Mouse (Mus musculus) CD4-positive, CD25-positive, alpha-beta regulatory T cell, adult 4 months (primary cell): Measurements from ENCODE around the gene Bcl9l. TPM values are rescaled to one million over a fixed set of nuclear protein-coding genes. Genes with fewer than 3 reads are reported as not detected.

Experiments
- polyA plus RNA-seq, 2 experiments: library from polyadenylated mRNA; unstranded; fragments of 100-300 nt; shearing (Covaris generic); gene quantifications; one replicate each; pipeline ENCODE4 v1.2.1; 2017

The Bcl9l gene
- polyA plus RNA-seq, 2 experiments from 2014 or later = 13.3 to 17.6 TPM

Other genes with a start within 250 kb of the Bcl9l start
- gene Cbl, start 248.8 kb upstream of the Bcl9l start, polyA plus RNA-seq = 10 to 100 TPM; 22.7 to 23.0 TPM
- not detected for gene Ccdc153, start 242.1 kb upstream of the Bcl9l start, polyA plus RNA-seq
- not detected for gene Pdzd3, start 231.4 kb upstream of the Bcl9l start, polyA plus RNA-seq
- 1 to 10 TPM; 3.7 to 7.3 TPM for gene Nlrx1, start 214.2 kb upstream of the Bcl9l start, polyA plus RNA-seq
- gene Abcg4, start 194.2 kb upstream of the Bcl9l start, polyA plus RNA-seq = not detected
- gene Hinfp, start 177.2 kb upstream of the Bcl9l start, polyA plus RNA-seq = 10 to 100 TPM; 20.0 to 23.4 TPM
- 1 to 10 TPM; 3.2 to 3.6 TPM for gene C2cd2l, start 162.5 kb upstream of the Bcl9l start, polyA plus RNA-seq
- 10 to 100 TPM; 15.7 to 16.0 TPM for gene Dpagt1, start 156.8 kb upstream of the Bcl9l start, polyA plus RNA-seq
- 10 to 100 TPM; 11.3 to 14.7 TPM for gene H2afx, start 148.1 kb upstream of the Bcl9l start, polyA plus RNA-seq
- gene Hmbs, start 138.6 kb upstream of the Bcl9l start, polyA plus RNA-seq = 10 to 100 TPM; 23.7 to 24.0 TPM
- gene Vps11, start 121.2 kb upstream of the Bcl9l start, polyA plus RNA-seq = 10 to 100 TPM; 55.6 to 86.7 TPM
- 10 to 100 TPM; 13.6 to 18.3 TPM for gene Hyou1, start 103.3 kb upstream of the Bcl9l start, polyA plus RNA-seq
- gene Slc37a4, start 86.0 kb upstream of the Bcl9l start, polyA plus RNA-seq = 10 to 100 TPM; 16.1 to 19.7 TPM
- gene Rps25, start 75.7 kb upstream of the Bcl9l start, polyA plus RNA-seq = 1,000 to 10,000 TPM; 2,962 to 3,624 TPM
- 100 to 1,000 TPM; 143 to 153 TPM for gene Trappc4, start 75.2 kb upstream of the Bcl9l start, polyA plus RNA-seq
- gene Ccdc84, start 64.3 kb upstream of the Bcl9l start, polyA plus RNA-seq = 10 to 100 TPM; 24.7 to 27.2 TPM
- gene Foxr1, start 41.7 kb upstream of the Bcl9l start, polyA plus RNA-seq = under 1 TPM in 1 of 2 experiments, not detected in 1; 0.43 TPM
- not detected for gene Upk2, start 27.8 kb upstream of the Bcl9l start, polyA plus RNA-seq
- gene Cxcr5, start 79.1 kb downstream of the Bcl9l start, polyA plus RNA-seq = 100 to 1,000 TPM in 1 of 2 experiments, 10 to 100 TPM in 1; 93.9 to 121 TPM
- gene Ddx6, start 122.1 kb downstream of the Bcl9l start, polyA plus RNA-seq = 10 to 100 TPM; 68.5 to 94.4 TPM
- not detected for gene Treh, start 190.4 kb downstream of the Bcl9l start, polyA plus RNA-seq